Mouse (Mus musculus) CH12.LX (cell line): ENCODE measurements around the gene Ppp2r2c. TPM values are rescaled to one million over a fixed set of nuclear protein-coding genes. Genes with fewer than 3 reads are reported as not detected.

Source experiments
- DNase-seq: peaks from one replicate; pipeline ENCODE4 v3.0.0-alpha.2; 2013; ENCODE audit errors: extremely low read depth
- H3K27ac ChIP-seq: 2 replicates; pipeline ENCODE4 v1.5.1; 2012; ENCODE audit warnings: low read depth, mild to moderate bottlenecking, control low read depth, moderate library complexity; ENCODE audit not compliant: insufficient read depth
- H3K27me3 ChIP-seq: replicated peaks from 2 replicates; pipeline ENCODE3; 2012; ENCODE audit warnings: inconsistent platforms
- H3K36me3 ChIP-seq, 2 experiments: replicated peaks in 1 of 2; 2 replicates each; pipeline versions ENCODE3 to v1.6.1; 2012; ENCODE audit warnings: inconsistent platforms in 1 of 2, low read length in 1 of 2, mild to moderate bottlenecking in 1 of 2, mixed read lengths in 1 of 2, moderate library complexity in 1 of 2; ENCODE audit not compliant: control insufficient read depth in 1 of 2, insufficient read depth in 1 of 2
- H3K4me1 ChIP-seq, 2 experiments: 2 replicates each; pipeline ENCODE4 v1.6.1; 2012; ENCODE audit warnings: inconsistent platforms in 1 of 2, moderate library complexity in 1 of 2; ENCODE audit not compliant: insufficient read depth in 2 of 2, control insufficient read depth in 1 of 2
- H3K4me2 ChIP-seq: 2 replicates; pipeline ENCODE4 v1.6.1; 2012; ENCODE audit warnings: low read depth, mild to moderate bottlenecking, control low read depth; ENCODE audit not compliant: poor library complexity, insufficient read depth, severe bottlenecking
- H3K4me3 ChIP-seq, 3 experiments: fragments of 150-350 bp in 1 of 3; sonication (generic) in 1 of 3; replicated peaks in 1 of 3; 2 replicates each; pipeline versions ENCODE3 to v1.5.1; 2011 to 2012; ENCODE audit warnings: low read depth in 2 of 3, low read length in 2 of 3, mild to moderate bottlenecking in 2 of 3, moderate library complexity in 2 of 3, control low read depth in 1 of 3, improper control_type of control experiment in 1 of 3, inconsistent platforms in 1 of 3, mixed read lengths in 1 of 3; ENCODE audit not compliant: poor library complexity in 1 of 3
- H3K79me2 ChIP-seq: replicated peaks from 2 replicates; pipeline ENCODE4 v1.6.1; 2012; ENCODE audit warnings: mild to moderate bottlenecking, moderate library complexity; ENCODE audit not compliant: control insufficient read depth, poor library complexity, insufficient read depth, severe bottlenecking; ENCODE audit errors: extremely low read depth
- H3K9ac ChIP-seq: 2 replicates; pipeline ENCODE4 v1.6.1; 2012; ENCODE audit warnings: low read depth, mild to moderate bottlenecking, control low read depth, moderate library complexity; ENCODE audit not compliant: insufficient read depth
- H3K9me3 ChIP-seq: replicated peaks from 2 replicates; pipeline ENCODE3; 2012; ENCODE audit warnings: low read length, inconsistent platforms, mixed read lengths
- CHD2 ChIP-seq: IDR thresholded peaks from 2 replicates; pipeline ENCODE4 v1.6.1; 2011; ENCODE audit warnings: low read length, improper control_type of control experiment
- ELF1 ChIP-seq: IDR thresholded peaks from 2 replicates; pipeline ENCODE4 v1.6.1; 2014; ENCODE audit warnings: low read depth, mild to moderate bottlenecking, inconsistent platforms, low read length, improper control_type of control experiment
- ETS1 ChIP-seq: conservative IDR thresholded peaks from 2 replicates; pipeline ENCODE4 v1.6.1; 2012; ENCODE audit warnings: low read depth, mild to moderate bottlenecking, inconsistent platforms, low read length, improper control_type of control experiment, moderate library complexity
- HCFC1 ChIP-seq: IDR thresholded peaks from 2 replicates; pipeline ENCODE4 v1.6.1; 2012; ENCODE audit warnings: low read depth, mild to moderate bottlenecking, inconsistent platforms, low read length, improper control_type of control experiment
- JUND ChIP-seq: conservative IDR thresholded peaks from 2 replicates; pipeline ENCODE4 v1.6.1; 2011; ENCODE audit warnings: low read depth, low read length, improper control_type of control experiment
- KAT2A ChIP-seq: IDR thresholded peaks from 2 replicates; pipeline ENCODE4 v1.6.1; 2012; ENCODE audit warnings: low read length, improper control_type of control experiment, inconsistent platforms; ENCODE audit not compliant: insufficient replicate concordance
- MAFK ChIP-seq: IDR thresholded peaks from 2 replicates; pipeline ENCODE4 v1.6.1; 2011; ENCODE audit warnings: low read length, improper control_type of control experiment; ENCODE audit not compliant: insufficient replicate concordance
- MAX ChIP-seq: IDR thresholded peaks from 2 replicates; pipeline ENCODE4 v1.6.1; 2011; ENCODE audit warnings: low read length, improper control_type of control experiment
- MEF2A ChIP-seq: IDR thresholded peaks from 2 replicates; pipeline ENCODE4 v1.6.1; 2014; ENCODE audit warnings: low read depth, mild to moderate bottlenecking, inconsistent platforms, low read length, improper control_type of control experiment, borderline replicate concordance
- MXI1 ChIP-seq: IDR thresholded peaks from 2 replicates; pipeline ENCODE4 v1.6.1; 2011; ENCODE audit warnings: mild to moderate bottlenecking, low read depth, low read length, improper control_type of control experiment
- NELFE ChIP-seq: IDR thresholded peaks from 2 replicates; pipeline ENCODE4 v1.6.1; 2011; ENCODE audit warnings: low read depth, low read length, improper control_type of control experiment
- NRF1 ChIP-seq: IDR thresholded peaks from 2 replicates; pipeline ENCODE4 v1.6.1; 2014; ENCODE audit warnings: low read depth, mild to moderate bottlenecking, inconsistent platforms, low read length, improper control_type of control experiment, moderate library complexity
- POLR2A ChIP-seq: IDR thresholded peaks from 2 replicates; pipeline ENCODE4 v1.6.1; 2011; ENCODE audit warnings: low read depth, mild to moderate bottlenecking, improper control_type of control experiment, low read length
- RAD21 ChIP-seq: IDR thresholded peaks from 2 replicates; pipeline ENCODE4 v1.6.1; 2011; ENCODE audit warnings: low read depth, mild to moderate bottlenecking, low read length, improper control_type of control experiment, moderate library complexity
- RCOR1 ChIP-seq: conservative IDR thresholded peaks from 2 replicates; pipeline ENCODE4 v1.6.1; 2012; ENCODE audit warnings: low read depth, mild to moderate bottlenecking, inconsistent platforms, low read length, improper control_type of control experiment
- SMC3 ChIP-seq: IDR thresholded peaks from 2 replicates; pipeline ENCODE4 v1.6.1; 2011; ENCODE audit warnings: low read depth, low read length, improper control_type of control experiment
- TBP ChIP-seq: conservative IDR thresholded peaks from 2 replicates; pipeline ENCODE4 v1.6.1; 2011; ENCODE audit warnings: low read depth, low read length, improper control_type of control experiment
- TCF12 ChIP-seq: IDR thresholded peaks from 2 replicates; pipeline ENCODE4 v1.6.1; 2014; ENCODE audit warnings: low read depth, mild to moderate bottlenecking, inconsistent platforms, low read length, improper control_type of control experiment
- UBTF ChIP-seq: IDR thresholded peaks from 2 replicates; pipeline ENCODE4 v1.6.1; 2012; ENCODE audit warnings: low read depth, mild to moderate bottlenecking, inconsistent platforms, low read length, improper control_type of control experiment, moderate library complexity
- USF1 ChIP-seq: IDR thresholded peaks from 2 replicates; pipeline ENCODE4 v1.6.1; 2014; ENCODE audit warnings: low read depth, mild to moderate bottlenecking, inconsistent platforms, low read length, improper control_type of control experiment
- ZC3H11A ChIP-seq: IDR thresholded peaks from 2 replicates; pipeline ENCODE4 v1.6.1; 2012; ENCODE audit warnings: low read depth, mild to moderate bottlenecking, inconsistent platforms, low read length, improper control_type of control experiment
- ZNF384 ChIP-seq: IDR thresholded peaks from 2 replicates; pipeline ENCODE4 v1.6.1; 2012; ENCODE audit warnings: low read depth, low read length, improper control_type of control experiment, inconsistent platforms
- dilution Hi-C: fragments of 300-500 bp; cut with MboI; formaldehyde crosslinking; loops from 2 replicates; pipeline ENCODE4 v1.14.3; 2020; ENCODE audit warnings: low sequenced_read_pairs; ENCODE audit not compliant: extremely low pct_unique_long_range_greater_than_20kb, extremely low pct_ligation_motif_present
- in situ Hi-C: fragments of 300-500 bp; cut with MboI; formaldehyde crosslinking; loops from 3 replicates; pipeline ENCODE4 v1.14.3; 2019; ENCODE audit warnings: low sequenced_read_pairs, low pct_ligation_motif_present, low pct_unique_long_range_greater_than_20kb, mixed read lengths
- polyA plus RNA-seq: library from polyadenylated mRNA; unstranded; fragments of >175 nt; gene quantifications from 2 replicates; pipeline ENCODE4 v1.2.1, GENCODE M21; 2012; ENCODE audit warnings: low read depth; ENCODE audit not compliant: insufficient read length
- total RNA-seq, 2 experiments: library from RNA; depleted of rRNA; stranded (reverse); fragments of 300-350 nt in 1 of 2; fragments of >200 nt in 1 of 2; gene quantifications; 2 replicates each; pipeline ENCODE4 v1.2.3; 2012 to 2014

Gene Ppp2r2c
- total and polyA plus RNA-seq, 3 experiments = 0.07 to 0.21 TPM; not detected in 1

DNA sequence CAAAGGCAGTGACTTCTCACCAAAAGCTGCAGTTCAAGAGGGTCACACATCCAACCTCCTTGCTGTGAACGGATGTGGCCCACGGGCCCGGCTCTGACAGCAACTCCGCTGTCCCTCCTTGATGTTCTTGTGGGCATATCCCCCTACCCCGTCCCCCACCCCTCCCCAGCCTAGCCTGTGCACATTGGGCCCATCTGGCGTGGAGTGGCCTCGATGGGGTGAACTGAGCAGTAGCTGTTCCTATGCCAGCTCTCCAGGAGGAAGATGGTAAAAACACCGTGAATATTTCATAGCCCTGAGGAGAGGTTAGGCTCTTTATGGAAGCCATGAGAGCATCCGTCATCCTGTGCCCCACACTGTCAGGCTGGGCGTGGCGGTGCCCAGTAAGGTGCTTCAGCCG is 15.2 kb downstream of the Ppp2r2c start:
- Histone ChIP-seq H3K4me1 (peaks cover 38 to 61% of the 10 kb centered on the region in 2 experiments), H3K9me3 (no peaks in the 10 kb centered on the region), H3K27me3 (peaks cover 3% of the 10 kb centered on the region), H3K27ac (no peak overlapping the region), H3K4me3 (no peak overlapping the region), H3K36me3 (no peaks in the 10 kb centered on the region), H3K4me2 (no peak overlapping the region), H3K79me2 (no peaks in the 10 kb centered on the region), H3K9ac (no peak overlapping the region)
- in situ Hi-C loops (no loop called here), dilution Hi-C loops (no loop called here)
- TF ChIP-seq NRF1 = no peak
- TF ChIP-seq SMC3 = no peak
- no peak for TF ChIP-seq KAT2A
- TF ChIP-seq ETS1 = no peak
- TF ChIP-seq ZNF384 = no peak
- no peak for TF ChIP-seq JUND
- no peak for TF ChIP-seq POLR2A
- no peak for TF ChIP-seq USF1
- no peak for TF ChIP-seq RAD21
- TF ChIP-seq TBP = no peak
- TF ChIP-seq NELFE = no peak
- TF ChIP-seq ELF1 = no peak
- no peak for TF ChIP-seq ZC3H11A
- no peak for TF ChIP-seq MEF2A
- DNase-seq = no peak

- Histone ChIP-seq H3K4me1 (peaks cover 40 to 68% of the 10 kb centered on the region in 2 experiments), H3K27me3 (no peaks in the 10 kb centered on the region), H3K9ac (no peak overlapping the region), H3K4me3 (no peak overlapping the region), H3K9me3 (no peaks in the 10 kb centered on the region), H3K4me2 (no peak overlapping the region), H3K36me3 (no peaks in the 10 kb centered on the region), H3K79me2 (no peaks in the 10 kb centered on the region), H3K27ac (no peak overlapping the region)
- no peak for DNase-seq
- in situ Hi-C loops = no loop called here
- TF ChIP-seq JUND (no peak), MEF2A (no peak), ZNF384 (no peak), MAX (no peak), HCFC1 (no peak), CHD2 (no peak), UBTF (no peak), TCF12 (no peak), ZC3H11A (no peak), MAFK (no peak), MXI1 (no peak), RCOR1 (no peak), TBP (no peak), NRF1 (no peak)
- dilution Hi-C loops = no loop called here
These were observed 16.8 kb downstream of the Ppp2r2c start for GRCm38 (mm10) chr5:36885067-36885466.
